Mouse (Mus musculus): Measurements from ENCODE around the gene Dchs2. TPM values are rescaled to one million over a fixed set of nuclear protein-coding genes. Genes with fewer than 3 reads are reported as not detected.
"Not testable (repeated sequence)": the region's sequence is repeated elsewhere in the genome, so short reads cannot be mapped to it uniquely, and the experiment has no call there.

Gene Dchs2
- polyA plus RNA-seq, 1 experiment from 2014 or later = 0.55 TPM

DNA sequence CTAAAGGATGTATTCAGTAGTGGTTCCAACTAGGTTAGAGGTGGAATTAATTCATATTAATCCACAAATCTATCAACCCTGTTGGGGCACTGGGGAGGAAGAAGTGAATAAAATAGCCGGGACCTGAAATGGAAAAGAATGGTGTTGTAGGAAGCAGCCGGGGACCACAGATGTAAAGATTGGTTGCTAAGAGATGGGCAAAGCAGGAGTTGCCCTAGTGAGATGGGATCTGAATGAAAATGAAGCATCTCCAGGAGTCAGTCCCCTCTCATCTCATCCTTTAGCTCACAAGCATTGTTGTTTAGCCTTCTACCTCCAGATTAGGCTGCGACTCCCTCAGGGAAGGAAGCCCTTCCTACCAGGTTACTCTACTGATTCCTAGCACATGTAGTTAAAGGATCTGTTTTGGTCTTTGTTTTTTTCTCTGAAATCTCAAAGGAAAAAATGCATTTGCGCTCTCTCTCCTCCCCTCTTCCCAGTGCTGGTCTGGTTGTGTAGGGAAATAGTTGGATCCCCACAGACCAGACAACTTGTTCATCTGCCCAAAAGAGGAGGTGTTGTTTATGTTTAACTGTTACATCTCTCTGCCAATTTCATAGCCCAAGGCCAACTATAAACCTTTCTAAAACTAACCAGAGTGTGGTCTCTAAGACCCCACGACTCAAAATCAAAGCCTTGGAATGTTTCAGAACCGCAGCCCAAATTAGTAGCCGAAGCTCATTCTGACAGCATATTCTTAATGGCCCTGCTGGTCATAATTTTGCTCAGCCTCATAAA is 16.1 kb upstream of the Dchs2 start:
- peak; percentile 42 for DNase-seq (ENCODE audit: low spot score)
- H3K9ac ChIP-seq (ENCODE audit: low read length) = no peak overlapping the region
- H3K36me3 ChIP-seq (ENCODE audit: control insufficient read depth, insufficient read depth, low read length) = no peaks in the 10 kb centered on the region
- no peak overlapping the region for H3K4me3 ChIP-seq (ENCODE audit: low read depth, low read length)
- ATAC-seq (replicated peaks; ENCODE audit: low FRiP score, low TSS enrichment, low read depth) = no peak
- no peak overlapping the region for H3K27ac ChIP-seq (ENCODE audit: low read depth)
- H3K9me3 ChIP-seq (ENCODE audit: control insufficient read depth, low read length) = no peaks in the 10 kb centered on the region
- 58% methylated on average over 7 of the region's 7 CpGs for WGBS
- 0 out of 2 replicates have a peak, but pooled peaks cover 5% of the 10 kb centered on the region for H3K4me1 ChIP-seq (replicated peaks; ENCODE audit: control insufficient read depth, insufficient read depth, low read length)
- no peak overlapping the region for H3K4me2 ChIP-seq (ENCODE audit: low read length)
- no peaks in the 10 kb centered on the region for H3K27me3 ChIP-seq (replicated peaks; ENCODE audit: control insufficient read depth, insufficient read depth, low read length)

DNA sequence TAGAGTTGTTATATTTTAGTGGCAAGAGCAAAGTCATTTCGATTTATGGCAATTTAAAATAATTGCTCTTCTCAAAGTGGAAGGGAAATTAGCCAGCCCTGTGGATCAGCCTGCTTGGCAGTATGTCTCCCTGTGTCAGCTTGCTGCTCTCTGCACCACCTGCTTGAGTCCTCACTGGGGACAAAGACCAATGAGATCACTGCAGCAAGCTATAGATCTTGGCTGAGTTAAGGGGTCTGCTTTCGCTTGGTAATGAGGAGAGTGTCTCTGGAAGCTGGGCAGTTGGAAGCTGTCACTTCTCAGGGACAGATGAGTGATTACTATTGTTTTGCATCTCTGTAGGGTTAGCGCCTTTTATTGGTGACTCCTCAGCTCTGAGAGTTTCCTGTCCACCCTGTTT is 14.9 kb upstream of the Dchs2 start:
- Histone ChIP-seq H3K27ac (ENCODE audit: low read depth) (no peak overlapping the region), H3K4me2 (ENCODE audit: low read length) (no peak overlapping the region), H3K4me1 (replicated peaks; ENCODE audit: control insufficient read depth, insufficient read depth, low read length) (0 out of 2 replicates have a peak, but pooled peaks cover 5% of the 10 kb centered on the region), H3K36me3 (ENCODE audit: control insufficient read depth, insufficient read depth, low read length) (no peaks in the 10 kb centered on the region), H3K27me3 (replicated peaks; ENCODE audit: control insufficient read depth, insufficient read depth, low read length) (no peaks in the 10 kb centered on the region), H3K9ac (ENCODE audit: low read length) (no peak overlapping the region), H3K4me3 (ENCODE audit: low read depth, low read length) (no peak overlapping the region), H3K9me3 (ENCODE audit: control insufficient read depth, low read length) (no peaks in the 10 kb centered on the region)
- DNase-seq (ENCODE audit: low spot score) = peak; percentile 48
- no peak for ATAC-seq (replicated peaks; ENCODE audit: low FRiP score, low TSS enrichment, low read depth)
- 25% methylated on average over 3 of the region's 3 CpGs for WGBS

DNA sequence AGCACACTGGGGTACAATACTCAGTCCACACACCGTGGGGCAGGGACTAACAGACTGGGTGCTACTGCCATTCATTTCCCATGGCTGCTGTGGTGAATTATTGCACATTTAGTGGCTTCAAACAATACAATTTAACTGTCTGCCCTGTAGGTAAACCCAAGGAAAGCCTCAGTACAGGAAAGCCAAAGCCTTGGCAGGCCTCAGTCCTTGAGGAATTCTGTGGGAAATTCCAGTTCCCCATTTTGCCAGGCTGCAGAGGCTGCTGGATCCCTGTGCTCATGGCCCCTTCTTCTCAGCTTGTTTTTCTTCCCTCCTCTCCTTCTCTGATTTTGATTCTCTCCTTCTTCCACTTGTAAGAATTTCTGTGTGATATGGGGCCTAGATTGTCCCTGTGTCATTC is 12.8 kb upstream of the Dchs2 start:
- Histone ChIP-seq H3K4me1 (replicated peaks; ENCODE audit: control insufficient read depth, insufficient read depth, low read length) (0 out of 2 replicates have a peak, but pooled peaks cover 5% of the 10 kb centered on the region), H3K27ac (ENCODE audit: low read depth) (no peak overlapping the region), H3K9ac (ENCODE audit: low read length) (no peak overlapping the region), H3K36me3 (ENCODE audit: control insufficient read depth, insufficient read depth, low read length) (no peaks in the 10 kb centered on the region), H3K4me3 (ENCODE audit: low read depth, low read length) (no peak overlapping the region), H3K9me3 (ENCODE audit: control insufficient read depth, low read length) (no peaks in the 10 kb centered on the region), H3K27me3 (replicated peaks; ENCODE audit: control insufficient read depth, insufficient read depth, low read length) (no peaks in the 10 kb centered on the region), H3K4me2 (ENCODE audit: low read length) (no peak overlapping the region)
- DNase-seq (ENCODE audit: low spot score) = peak; percentile 31
- 67% methylated on average over 1 of the region's 1 CpGs for WGBS
- no peak for ATAC-seq (replicated peaks; ENCODE audit: low FRiP score, low TSS enrichment, low read depth)

DNA sequence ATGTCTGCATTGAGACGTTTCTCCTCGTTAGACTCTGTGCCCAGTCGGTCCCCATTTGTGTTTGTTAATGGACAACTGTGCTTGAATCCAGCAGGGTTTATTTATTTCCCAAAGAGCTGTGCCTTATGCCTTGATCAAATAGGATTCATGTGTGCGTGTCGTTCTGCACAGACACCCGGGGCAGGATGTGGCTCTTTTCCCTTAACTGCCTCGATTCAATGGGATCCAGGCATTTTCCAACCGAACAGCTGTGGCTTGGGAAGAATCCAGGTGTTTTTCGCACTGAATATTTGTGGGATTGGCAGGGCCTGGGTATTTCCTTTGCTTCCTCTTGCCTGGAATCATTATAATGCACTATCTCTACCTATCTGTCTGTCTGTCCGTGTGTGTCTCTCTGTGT is 10.2 kb upstream of the Dchs2 start:
- DNase-seq (ENCODE audit: low spot score) = no peak
- no peak for ATAC-seq (replicated peaks; ENCODE audit: low FRiP score, low TSS enrichment, low read depth)
- WGBS = 74% methylated on average over 10 of the region's 10 CpGs

DNA sequence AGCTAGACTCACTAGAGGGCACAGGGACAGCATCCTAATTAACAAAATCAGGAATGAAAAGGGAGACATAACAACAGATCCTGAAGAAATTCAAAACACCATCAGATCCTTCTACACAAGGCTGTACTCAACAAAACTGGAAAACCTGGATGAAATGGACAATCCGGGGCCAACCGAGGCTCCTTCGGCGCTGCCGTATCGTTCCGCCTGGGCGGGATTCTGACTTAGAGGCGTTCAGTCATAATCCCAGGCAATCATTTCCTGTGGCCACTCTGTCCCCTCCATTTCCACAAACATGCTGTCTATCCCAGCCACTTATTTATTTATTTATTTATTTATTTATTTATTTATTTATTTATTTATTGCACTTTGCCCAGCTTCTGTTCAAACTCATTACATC is 3.8 kb upstream of the Dchs2 start:
- ATAC-seq (replicated peaks; ENCODE audit: low FRiP score, low TSS enrichment, low read depth); DNase-seq (ENCODE audit: low spot score); H3K27ac ChIP-seq (ENCODE audit: low read depth); H3K4me2 ChIP-seq (ENCODE audit: low read length); H3K4me3 ChIP-seq (ENCODE audit: low read depth, low read length); H3K9ac ChIP-seq (ENCODE audit: low read length); H3K9me3 ChIP-seq (ENCODE audit: control insufficient read depth, low read length); H3K36me3 ChIP-seq (ENCODE audit: control insufficient read depth, insufficient read depth, low read length): not testable (repeated sequence)
- Histone ChIP-seq H3K27me3 (replicated peaks; ENCODE audit: control insufficient read depth, insufficient read depth, low read length) (peaks cover 37% of the 10 kb centered on the region), H3K4me1 (replicated peaks; ENCODE audit: control insufficient read depth, insufficient read depth, low read length) (peaks cover 13% of the 10 kb centered on the region)
- 97% methylated on average over 9 of the region's 9 CpGs for WGBS

More for the DNA sequence above, 10.2 kb upstream of the Dchs2 start:
- Histone ChIP-seq H3K4me3 (ENCODE audit: low read depth, low read length) (no peak overlapping the region), H3K4me2 (ENCODE audit: low read length) (no peak overlapping the region), H3K36me3 (ENCODE audit: control insufficient read depth, insufficient read depth, low read length) (no peaks in the 10 kb centered on the region), H3K9me3 (ENCODE audit: control insufficient read depth, low read length) (no peaks in the 10 kb centered on the region), H3K27ac (ENCODE audit: low read depth) (no peak overlapping the region), H3K9ac (ENCODE audit: low read length) (no peak overlapping the region), H3K4me1 (replicated peaks; ENCODE audit: control insufficient read depth, insufficient read depth, low read length) (0 out of 2 replicates have a peak, but pooled peaks cover 5% of the 10 kb centered on the region), H3K27me3 (replicated peaks; ENCODE audit: control insufficient read depth, insufficient read depth, low read length) (no peaks in the 10 kb centered on the region)

DNA sequence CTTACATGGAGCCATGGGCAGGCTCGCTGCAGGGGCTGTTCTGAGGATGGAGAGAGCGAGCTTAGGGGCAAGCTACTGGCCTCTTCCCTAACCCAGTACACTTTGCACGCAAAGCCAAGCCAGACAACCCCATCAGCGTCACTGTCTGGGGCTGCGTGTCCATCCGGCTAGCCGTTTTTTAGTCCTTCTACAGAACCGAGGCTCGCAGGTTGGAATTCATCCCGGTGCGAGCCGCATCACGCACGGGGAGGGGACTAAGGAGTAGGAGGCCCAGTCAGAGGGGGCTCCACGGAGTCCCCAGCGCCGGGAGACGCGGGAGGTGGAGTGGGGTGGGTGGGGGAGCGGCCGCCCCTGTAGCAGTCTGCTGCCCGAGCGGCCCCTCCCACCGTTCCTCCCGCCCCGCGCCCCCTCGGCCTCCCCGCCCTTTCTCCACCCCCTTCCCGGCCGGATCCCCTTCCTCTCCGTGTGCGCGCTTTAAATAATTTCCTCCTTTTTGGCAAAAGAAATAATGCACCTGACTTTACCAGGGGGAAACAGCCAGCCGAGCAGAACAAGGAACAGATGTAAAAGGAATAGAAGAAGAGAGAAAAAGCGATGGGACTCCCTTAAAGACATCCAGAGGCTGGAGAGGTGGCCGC is 541 bp upstream of the Dchs2 start:
- Histone ChIP-seq H3K27ac (ENCODE audit: low read depth) (no peak overlapping the region), H3K4me2 (ENCODE audit: low read length) (peak overlapping the region; percentile 98), H3K9me3 (ENCODE audit: control insufficient read depth, low read length) (no peaks in the 10 kb centered on the region), H3K27me3 (replicated peaks; ENCODE audit: control insufficient read depth, insufficient read depth, low read length) (peaks cover 61% of the 10 kb centered on the region), H3K9ac (ENCODE audit: low read length) (peak overlapping the region; percentile 25; the same call in 1 of the 2 replicates), H3K4me3 (ENCODE audit: low read depth, low read length) (peak overlapping the region; percentile 45), H3K4me1 (replicated peaks; ENCODE audit: control insufficient read depth, insufficient read depth, low read length) (peaks cover 15% of the 10 kb centered on the region), H3K36me3 (ENCODE audit: control insufficient read depth, insufficient read depth, low read length) (no peaks in the 10 kb centered on the region)
- peak; percentile 72 for DNase-seq (ENCODE audit: low spot score)
- peak; percentile 70 for ATAC-seq (replicated peaks; ENCODE audit: low FRiP score, low TSS enrichment, low read depth)
- WGBS = under 1% methylated on average over 35 of the region's 37 CpGs

DNA sequence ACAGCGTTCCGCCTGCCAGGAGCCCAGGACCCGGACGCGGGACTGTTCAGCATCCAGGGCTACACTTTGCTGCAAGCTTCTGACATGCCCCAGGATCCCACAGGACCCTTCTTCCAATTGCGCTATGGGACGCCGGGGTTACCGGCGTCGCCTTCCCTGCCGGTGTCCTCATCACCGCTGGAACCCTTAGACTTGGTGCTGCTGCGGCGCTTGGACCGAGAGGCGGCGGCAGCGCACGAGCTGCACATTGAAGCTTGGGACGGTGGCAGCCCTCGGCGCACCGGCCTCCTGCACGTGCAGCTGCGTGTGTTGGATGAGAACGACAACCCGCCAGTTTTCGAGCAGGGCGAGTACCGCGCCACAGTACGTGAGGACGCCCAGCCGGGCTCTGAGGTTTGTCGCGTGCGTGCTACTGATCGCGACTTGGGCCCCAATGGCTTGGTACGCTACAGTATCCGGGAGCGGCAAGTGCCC is 738 bp downstream of the Dchs2 start:
- no peak overlapping the region for H3K27ac ChIP-seq (ENCODE audit: low read depth)
- WGBS = under 1% methylated on average over 43 of the region's 43 CpGs
- H3K4me1 ChIP-seq (replicated peaks; ENCODE audit: control insufficient read depth, insufficient read depth, low read length) = peaks cover 15% of the 10 kb centered on the region
- peak overlapping the region; percentile 98 for H3K4me2 ChIP-seq (ENCODE audit: low read length)
- H3K9me3 ChIP-seq (ENCODE audit: control insufficient read depth, low read length) = no peaks in the 10 kb centered on the region
- no peak; the same call in 1 of the 2 replicates for ATAC-seq (replicated peaks; ENCODE audit: low FRiP score, low TSS enrichment, low read depth)
- H3K27me3 ChIP-seq (replicated peaks; ENCODE audit: control insufficient read depth, insufficient read depth, low read length) = peaks cover 61% of the 10 kb centered on the region
- DNase-seq (ENCODE audit: low spot score) = peak; percentile 73
- H3K9ac ChIP-seq (ENCODE audit: low read length) = 0 out of 2 replicates have a peak overlapping the region, but pooled peaks have one; percentile 25
- no peaks in the 10 kb centered on the region for H3K36me3 ChIP-seq (ENCODE audit: control insufficient read depth, insufficient read depth, low read length)
- peak overlapping the region; percentile 45 for H3K4me3 ChIP-seq (ENCODE audit: low read depth, low read length)

DNA sequence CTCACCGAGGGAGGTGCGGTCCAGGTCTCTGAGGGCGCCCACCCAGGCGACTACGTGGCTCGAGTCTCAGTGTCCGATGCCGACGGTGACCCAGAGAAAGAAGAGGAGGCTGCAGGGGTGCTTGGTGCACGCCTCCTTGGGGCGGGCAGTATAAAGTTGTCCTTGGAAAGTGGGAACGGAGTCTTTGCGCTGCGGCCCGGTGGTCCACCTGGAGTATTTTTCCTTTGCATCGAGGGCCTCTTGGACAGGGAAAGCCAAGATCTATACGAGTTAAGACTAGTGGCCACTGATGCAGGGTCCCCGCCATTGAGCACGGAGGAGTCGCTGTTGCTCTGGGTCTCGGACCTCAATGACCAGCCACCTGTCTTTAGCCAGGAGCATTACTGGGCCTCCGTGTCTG is 1.4 kb downstream of the Dchs2 start:
- peak overlapping the region; percentile 45 for H3K4me3 ChIP-seq (ENCODE audit: low read depth, low read length)
- 4% methylated on average over 22 of the region's 22 CpGs for WGBS
- no peak overlapping the region for H3K27ac ChIP-seq (ENCODE audit: low read depth)
- H3K9ac ChIP-seq (ENCODE audit: low read length) = no peak overlapping the region
- ATAC-seq (replicated peaks; ENCODE audit: low FRiP score, low TSS enrichment, low read depth) (no peak), DNase-seq (ENCODE audit: low spot score) (peak; percentile 62)
- H3K4me2 ChIP-seq (ENCODE audit: low read length) = peak overlapping the region; percentile 98
- no peaks in the 10 kb centered on the region for H3K9me3 ChIP-seq (ENCODE audit: control insufficient read depth, low read length)
- H3K27me3 ChIP-seq (replicated peaks; ENCODE audit: control insufficient read depth, insufficient read depth, low read length) = peaks cover 61% of the 10 kb centered on the region
- H3K36me3 ChIP-seq (ENCODE audit: control insufficient read depth, insufficient read depth, low read length) = no peaks in the 10 kb centered on the region
- H3K4me1 ChIP-seq (replicated peaks; ENCODE audit: control insufficient read depth, insufficient read depth, low read length) = peaks cover 15% of the 10 kb centered on the region
